Mouse (Mus musculus) spleen, adult 12 weeks (tissue): ENCODE results near the gene Pex16.
"Not testable (repeated sequence)": the region's sequence is repeated elsewhere in the genome, so short reads cannot be mapped to it uniquely, and the experiment has no call there.

ENCODE experiments used
- DNase-seq: peaks from one replicate; pipeline ENCODE4 v3.0.0; 2022; ENCODE audit warnings: low spot score

The Pex16 gene

DNA sequence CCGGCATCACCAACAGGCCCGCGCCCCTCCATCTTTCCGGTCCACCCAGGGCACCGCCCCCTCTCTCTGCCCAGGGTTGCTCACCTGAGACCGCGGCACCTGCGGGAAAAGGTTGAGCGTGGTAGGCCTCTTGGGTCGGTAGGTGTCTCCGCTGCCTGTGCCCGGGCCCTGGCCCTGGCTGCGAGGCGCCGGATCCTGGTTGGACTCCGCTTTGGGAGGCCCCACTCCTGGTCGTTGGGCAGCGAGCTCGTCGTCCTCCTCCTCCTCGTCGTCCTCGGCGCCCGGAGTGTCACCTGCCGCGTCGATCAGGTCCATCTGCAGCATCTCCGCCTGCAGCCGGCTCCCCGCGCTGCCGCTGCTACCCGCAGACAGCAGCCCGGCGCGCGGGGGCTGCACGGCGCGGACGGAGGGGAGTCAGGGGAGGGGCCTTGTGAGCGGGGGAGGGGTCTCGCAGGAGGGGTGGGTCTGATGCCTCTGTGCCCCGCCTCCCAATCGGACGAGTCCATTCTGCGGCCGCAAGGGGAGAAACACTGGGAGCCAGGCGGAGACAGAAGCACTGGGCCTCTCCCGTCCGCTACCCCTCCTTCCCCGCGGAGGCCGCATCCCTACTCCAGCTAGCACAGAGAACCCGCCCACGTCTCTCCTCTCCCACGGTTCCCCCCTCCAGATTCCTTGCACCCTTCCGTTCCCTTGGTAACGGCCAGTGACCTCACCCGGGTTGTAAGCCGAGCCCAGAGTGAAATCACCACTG, 14.6 kb downstream of the Pex16 start:
- no peak for DNase-seq

DNA sequence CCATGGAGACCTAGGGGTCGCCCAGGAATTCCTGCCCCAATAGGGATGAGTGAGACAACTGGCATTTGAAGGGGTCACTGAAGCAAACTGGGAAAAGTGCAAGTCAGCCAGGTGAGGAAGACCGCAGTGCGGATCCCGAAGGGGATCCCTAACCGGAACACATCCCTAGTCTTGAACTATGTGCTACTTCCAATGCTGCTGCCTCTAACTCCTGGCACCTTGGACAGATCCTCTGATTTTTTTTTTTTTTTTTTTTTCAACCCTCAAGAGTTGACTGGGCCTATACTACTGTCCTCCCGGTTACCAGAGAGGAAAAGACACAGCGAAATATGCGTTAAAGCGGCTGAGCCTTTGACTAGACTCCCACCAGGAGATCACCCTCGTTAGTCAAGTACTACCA, 15.2 kb downstream of the Pex16 start:
- DNase-seq: no peak

DNA sequence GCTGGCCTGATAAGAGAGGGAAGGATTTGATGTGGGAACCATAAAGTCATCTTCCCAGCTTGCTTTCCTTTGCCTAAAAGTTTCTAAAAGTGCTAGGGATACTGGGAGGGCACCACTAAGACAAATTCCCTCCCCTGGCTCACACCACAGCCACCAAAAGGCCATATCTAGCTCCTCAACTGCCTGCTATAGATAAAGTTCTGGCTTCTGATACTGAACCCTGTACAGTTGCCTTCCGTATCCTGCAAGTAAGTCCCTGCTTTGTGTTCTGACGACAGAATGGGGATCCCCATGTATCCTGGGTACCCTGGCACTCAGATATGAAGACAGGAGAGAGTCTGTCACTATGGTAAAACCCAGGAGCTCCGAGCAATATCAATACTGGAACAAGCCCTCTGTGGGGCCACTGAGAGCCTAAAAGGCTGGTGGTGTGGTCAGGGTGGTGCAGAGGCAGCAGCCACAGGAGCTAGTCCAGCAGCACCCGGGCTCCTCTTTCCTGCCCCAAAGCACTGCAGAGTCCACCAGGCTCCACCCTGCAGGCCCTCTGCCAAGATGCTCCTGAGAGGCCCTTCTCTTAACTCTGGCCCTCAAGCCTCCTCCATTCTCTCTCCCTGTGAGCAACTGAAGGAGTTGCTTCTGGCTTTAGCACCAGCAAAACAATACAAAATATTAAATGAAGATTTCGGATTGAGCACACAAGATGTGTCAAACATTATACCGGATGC, 15.9 kb downstream of the Pex16 start:
- DNase-seq: no peak

DNA sequence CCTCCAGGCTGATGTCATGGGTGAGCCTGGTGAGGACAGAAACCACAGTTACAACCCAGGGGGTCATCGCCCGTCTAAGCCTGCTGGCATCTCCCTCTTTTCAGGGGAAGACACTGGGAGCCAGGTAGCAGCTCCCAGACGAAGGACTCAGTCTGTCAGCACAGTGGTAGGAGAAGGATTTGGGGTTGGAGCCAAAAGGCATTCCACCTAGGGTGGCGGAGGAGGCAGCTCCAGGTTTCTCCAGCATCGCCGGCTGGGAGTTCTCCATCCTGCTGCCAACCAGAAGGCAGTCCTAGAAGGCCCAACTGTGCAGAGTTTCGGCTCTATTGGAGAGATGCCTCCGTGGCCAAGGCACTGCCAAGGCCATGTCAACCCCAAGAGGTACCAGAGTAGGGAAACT, 16.6 kb downstream of the Pex16 start:
- no peak for DNase-seq

DNA sequence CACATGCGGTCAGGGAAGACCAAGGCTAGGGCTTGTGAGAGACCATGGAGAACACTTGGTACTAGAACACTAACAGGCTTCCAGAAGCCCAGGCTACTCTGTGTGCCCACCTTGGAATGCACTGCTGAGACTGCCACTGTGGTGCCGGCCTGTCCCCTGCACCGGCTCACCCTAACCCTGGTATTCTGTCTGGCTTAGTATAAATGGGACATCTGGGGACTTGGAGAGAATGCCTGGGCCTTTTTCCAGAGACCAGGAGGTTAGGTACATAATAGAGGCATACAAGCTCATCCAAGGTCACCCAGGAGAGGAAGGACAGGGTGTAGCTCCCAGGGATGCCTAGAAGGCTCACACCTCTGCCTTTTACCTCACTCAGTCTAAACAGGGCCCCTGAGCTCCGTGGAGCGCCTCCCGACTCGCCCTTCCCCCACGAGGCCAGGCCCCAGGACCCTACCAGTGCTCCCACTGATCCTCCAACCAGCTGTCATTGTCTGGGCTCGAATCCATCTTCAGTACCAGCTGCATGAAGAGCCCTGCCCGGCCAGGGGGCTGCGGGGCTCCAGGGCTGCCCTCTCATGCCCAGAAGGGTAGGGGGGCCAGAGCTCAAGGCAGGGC, 17.3 kb downstream of the Pex16 start:
- DNase-seq: no peak

DNA sequence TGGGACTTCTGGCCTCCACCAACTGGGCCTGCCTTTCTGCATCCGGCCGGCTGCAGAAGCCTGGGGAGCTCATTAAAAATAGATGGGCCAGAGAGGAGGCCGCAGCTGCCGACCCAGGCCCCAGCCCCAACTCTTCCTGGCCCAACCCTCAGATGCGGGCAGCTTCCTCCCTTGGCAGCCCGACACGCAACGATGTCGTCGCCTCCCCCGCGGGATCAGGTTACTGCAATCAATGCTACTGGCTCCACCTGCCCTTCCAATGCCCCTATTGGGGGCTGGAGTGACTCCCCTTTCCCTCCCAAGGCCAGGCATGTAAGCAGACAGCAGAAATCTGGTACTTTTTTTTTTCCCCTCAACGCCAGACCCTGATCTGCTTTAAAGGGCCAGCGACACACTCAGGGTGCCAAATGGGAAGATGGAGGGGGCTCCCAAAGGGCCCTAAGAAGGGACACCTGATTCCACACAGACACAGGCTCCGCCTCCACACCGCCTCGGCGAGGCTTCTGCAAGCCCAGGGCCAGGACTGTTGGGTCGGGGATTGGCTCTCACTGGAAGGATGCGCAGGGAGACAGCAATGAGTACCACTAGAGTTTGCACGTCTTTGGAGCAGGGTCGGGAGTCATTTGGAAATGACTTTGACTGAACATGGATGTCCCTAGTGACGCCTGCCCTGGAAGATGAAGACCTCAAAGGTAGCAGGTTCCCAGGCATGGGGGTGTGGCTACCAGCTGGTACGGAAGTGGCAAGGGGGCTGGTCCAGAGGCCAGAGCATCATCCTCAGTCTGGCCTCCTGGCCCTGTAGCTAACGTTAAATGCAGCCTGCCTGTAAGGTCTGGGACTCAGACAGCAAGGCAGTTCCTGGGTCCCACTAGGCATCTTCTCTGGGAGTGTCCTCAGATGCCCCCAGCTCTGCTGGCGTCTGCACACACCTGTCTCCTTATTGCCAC, 18.1 kb downstream of the Pex16 start:
- no peak for DNase-seq

DNA sequence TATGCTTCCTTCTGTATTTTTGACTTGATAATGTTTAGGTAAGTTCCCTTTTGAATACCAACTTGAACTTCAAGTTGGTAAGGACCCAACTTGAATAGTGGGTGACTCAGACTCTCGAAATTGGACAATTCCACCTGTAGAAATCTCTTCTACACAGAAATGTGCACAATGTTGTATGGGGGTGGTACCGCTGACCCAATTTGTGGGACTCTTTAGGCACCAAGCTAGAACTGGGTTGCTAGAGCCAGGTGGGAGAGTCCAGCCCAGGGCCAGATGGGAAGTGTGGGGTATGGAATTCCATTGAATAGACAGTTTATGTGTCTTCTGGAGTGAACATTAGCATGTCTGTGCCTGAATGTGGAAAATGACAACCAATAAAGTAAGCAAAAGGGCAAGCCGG, 21.1 kb downstream of the Pex16 start:
- DNase-seq: no peak

DNA sequence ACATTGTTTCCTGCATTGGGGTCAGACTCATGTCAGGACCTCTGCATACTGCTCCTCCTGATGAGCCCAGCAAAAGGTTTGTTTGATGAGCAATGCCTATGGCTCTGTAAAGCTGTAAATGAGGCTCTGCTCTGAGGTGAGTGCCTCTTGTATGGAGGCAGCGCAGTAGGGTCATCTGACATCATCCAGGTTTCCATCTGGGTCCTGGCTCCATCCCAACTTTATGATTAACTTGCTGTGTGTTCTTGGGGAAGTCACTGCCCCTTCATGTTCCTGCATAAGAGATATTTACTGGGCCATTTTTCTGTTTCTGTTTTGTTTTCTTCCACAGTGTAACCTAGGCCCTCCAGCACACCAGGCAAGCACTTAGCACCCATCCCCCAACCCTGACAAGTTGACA, 23.0 kb downstream of the Pex16 start:
- DNase-seq: no peak

DNA sequence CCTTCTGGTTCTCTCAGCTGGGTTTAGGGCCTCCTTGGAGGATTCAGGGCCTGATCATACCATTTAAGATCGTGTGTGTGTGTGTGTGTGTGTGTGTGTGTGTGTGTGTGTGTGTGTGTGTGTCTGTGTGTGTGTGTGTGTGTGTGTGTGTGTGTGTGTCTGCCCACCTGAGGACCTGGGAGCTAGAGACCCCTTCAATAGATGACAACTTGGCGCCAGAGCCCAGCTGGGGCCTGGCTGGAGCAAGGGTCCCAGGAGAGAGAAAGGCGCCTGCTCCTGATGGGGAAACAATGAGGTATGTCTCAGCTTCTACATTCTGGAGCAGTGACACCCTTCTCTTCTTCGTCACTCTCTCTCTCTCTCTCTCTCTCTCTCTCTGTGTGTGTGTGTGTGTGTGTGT, 25.4 kb downstream of the Pex16 start:
- DNase-seq: not testable (repeated sequence)

DNA sequence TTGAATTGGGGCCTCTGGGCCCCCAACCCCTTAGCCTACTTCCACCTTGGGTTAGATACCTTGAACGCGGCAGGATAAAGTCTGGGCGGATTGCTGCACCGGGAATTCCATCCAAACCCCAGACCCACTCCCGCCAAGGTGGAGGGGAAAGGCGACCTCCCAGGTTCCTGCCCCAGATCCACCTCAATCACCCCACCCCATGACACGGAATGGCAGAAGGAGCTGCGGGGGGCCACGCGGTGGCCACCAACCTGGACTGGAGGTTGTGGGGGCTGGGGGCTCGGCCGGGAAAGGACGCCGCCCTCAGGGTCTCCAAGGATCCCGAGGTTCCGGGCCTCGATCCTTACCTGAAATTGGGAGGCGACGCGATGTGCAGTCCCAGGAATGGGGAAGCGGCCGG, 26.2 kb downstream of the Pex16 start:
- DNase-seq: no peak

DNA sequence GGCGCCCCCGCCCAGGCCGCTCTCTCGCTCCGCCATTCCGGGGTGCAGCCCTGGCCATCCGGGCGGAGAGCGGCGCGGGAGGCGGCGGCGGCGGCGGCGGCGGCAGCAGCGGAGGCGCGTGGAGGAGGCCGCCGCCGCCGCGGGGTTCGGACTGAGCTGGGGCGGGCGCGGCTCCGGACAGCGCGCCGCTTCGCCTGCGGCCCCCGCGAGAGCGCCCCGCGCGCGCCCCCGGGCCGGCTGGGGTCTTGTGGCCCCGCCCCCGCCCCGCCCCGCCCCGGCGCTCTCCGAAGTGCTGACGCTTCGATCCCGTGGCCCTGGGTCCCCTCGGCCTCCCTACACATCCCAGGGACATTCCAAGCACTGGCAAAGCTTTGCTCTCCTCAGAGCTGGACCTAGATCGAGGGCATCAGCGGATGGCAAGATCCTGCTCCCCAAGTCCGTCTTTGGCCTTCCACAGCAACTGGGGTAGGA, 26.6 kb downstream of the Pex16 start, which contains the start of gene Mapk8ip1:
Gene Mapk8ip1, minus strand, starts transcription at position 173 of the 471 bp plus-strand sequence.
- DNase-seq: no peak

DNA sequence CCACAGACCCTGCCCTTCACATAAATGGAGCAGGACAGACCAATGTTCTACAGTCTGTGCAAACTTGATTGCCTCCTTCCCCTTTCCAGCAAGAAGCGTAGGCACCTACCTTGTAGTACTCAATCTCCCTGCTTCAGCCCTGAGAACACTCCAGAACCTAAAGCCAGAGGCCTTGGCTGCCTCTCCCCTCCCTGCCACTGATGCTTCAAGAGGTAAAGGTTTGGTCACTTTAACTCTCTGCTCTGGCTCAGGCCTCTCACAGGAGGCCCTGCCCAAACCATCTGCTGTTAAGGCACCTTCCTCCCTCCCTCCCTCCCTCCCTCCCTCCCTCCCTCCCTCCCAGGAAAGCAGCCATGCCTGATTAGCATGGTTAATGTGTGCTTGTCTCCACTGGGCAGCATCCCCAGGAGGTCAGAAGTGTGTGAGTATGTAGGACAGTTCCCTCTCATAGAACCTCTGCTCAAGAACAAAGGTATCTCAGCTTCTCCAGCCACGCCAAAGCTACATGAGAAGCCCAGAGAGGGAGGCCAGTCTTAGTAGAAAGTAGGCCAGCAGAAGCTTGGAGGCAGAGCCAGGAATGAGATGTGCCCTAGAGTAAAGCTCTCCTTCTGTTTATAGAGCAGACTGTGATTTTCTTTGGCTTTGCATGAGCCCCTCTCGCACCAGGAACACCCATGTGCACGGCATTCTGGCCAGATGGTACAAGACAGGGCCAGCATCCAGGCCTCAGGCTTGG, 28.3 kb downstream of the Pex16 start:
- DNase-seq: no peak

DNA sequence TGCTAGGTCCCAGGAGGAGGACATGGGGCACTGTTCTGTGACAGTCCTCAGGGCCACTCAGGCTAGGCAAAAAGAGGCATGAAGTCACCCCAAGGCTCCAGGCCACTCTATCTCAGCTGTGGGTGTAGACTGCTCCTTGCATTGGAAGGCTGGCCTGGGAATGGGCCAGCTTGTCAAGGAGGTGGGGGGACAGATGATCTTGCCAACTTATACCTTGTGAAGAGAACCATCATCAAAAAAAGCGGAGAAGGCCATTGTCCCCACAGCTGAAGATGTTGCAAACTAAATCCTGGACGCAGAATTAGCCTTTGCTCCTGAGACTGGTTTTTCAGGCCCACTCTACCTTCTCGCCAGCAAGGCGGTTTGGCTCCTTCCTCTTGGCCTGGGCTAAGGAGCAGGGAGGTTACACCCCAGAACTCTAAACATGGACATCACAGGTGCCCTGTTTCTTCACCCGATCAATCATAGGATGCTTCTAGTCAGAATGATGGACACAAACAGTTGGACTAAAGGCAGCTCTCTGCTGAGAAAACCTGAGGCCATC, 29.4 kb downstream of the Pex16 start:
- no peak for DNase-seq

DNA sequence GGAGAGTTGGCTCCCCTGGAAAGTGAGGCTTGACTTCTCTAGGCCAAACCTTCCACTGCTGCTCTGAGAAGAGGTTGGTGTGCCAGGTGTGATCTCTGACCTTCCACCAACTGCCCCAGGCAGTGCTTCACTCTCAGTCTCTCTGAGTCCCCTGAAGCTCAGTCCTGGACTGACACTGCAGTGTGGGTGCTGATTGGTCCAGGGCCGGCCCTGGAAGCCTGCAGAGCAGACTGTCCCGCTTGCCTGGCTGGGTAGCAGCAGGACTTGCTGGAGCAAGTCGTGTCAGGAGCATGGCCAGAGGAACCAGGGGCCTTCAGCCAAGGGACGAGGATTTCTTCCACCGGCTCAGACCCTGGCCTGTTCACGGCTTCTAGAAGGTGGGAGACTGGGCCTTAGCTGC, 30.3 kb downstream of the Pex16 start:
- DNase-seq: no peak

DNA sequence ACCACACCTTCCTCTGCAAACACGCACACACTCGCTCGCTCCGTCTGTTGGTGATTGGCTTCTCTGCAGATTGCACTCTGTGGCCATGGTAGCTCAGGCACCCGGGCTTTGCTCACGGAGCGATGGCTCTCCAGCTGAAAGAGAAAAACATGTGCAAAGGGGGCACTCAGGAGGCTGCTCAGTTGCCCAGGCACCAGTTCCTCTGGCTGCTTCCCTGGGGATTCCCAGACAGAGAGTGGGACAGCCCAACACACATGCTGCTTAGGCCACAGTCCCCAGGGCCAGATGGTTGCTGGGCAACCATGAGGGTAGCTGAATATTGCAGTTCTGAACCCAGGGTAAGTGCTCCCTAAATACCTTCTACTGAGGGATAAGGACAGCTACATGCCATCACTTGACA, 31.2 kb downstream of the Pex16 start:
- no peak for DNase-seq

DNA sequence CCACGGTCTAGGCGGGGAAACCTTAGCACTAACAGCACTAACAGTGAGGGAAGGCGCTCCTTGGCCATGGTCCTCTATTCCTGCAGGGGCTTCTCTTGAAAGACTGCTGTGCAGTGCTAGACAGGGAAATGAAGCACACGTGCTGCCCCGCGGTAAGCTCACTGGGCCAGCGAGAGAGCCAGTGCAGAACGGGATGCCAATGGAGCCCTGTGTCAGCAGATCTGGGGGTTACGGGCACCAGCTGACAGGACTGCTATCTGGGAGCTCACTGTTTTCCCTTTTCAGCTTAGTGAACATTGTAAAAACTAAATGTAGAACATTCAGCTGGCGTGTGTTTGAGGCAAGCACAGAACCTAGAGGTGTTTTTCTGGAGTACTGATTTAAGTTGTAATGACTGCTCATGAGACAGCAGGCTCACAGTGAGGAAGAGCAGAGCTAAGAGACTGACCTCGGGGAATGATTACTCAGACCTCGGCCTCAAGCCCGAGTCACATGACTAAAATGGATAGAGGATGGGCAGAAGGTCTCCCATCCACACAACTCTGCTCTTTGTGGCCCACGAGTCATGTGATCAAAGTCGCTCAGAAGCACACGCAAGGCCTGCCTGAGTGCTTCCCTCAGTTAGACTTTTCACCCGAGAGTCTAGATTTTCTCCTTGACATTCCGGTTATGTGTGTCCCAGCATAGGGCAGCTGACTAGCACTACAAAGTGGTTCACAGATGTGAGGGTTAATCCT, 34.0 kb downstream of the Pex16 start:
- DNase-seq: no peak

DNA sequence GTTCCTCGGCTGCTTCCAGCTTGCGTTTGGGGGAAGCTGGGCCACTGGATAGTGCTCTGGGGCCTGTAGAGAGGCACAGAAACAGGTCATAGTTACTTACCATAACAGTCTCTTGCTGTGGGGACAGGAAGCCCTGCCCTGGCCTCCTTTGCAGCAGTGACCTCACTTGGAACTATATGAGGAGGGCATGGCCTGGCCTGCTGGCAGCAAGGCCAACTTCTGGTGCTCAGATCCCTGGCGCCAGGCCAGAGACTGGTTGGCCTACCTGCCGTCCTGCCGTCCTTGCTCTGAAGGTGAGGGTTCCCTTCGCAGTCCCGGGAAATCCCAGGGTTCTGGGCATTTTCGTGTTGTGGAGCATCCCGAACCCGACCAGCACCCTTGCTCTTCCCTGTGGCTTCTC, 37.2 kb downstream of the Pex16 start:
- DNase-seq: no peak

DNA sequence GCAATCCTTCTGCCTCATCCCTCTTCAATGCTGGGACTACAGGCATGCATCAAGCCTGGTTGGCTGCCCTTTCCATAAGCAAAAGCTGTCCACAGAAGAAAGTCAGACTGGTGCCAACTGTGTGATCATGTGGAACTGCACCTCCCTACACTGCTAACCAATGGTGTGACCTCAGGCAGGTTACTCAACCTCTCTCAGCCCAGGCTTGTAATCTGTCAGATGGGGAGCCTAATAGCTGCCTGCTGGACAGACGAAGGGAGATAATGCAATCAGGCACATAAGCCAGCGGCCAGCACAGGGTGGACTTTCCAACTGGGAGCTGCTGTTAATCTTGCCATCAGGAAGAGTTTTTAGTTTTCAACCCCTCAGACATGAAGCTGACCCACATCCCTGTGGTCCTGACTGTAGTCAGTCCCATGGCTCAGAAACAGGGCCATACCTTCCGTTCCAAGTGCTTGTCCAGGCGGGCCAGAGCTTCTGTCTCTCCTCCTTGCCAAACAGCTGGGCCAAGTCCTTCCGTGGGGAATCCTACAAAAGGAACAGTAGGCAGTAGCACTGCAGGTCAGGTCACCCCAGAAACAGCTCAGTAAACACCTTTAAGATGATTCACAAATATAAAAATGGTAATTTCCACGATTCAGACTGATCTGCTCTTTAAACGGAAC, 47.4 kb downstream of the Pex16 start:
- no peak for DNase-seq

DNA sequence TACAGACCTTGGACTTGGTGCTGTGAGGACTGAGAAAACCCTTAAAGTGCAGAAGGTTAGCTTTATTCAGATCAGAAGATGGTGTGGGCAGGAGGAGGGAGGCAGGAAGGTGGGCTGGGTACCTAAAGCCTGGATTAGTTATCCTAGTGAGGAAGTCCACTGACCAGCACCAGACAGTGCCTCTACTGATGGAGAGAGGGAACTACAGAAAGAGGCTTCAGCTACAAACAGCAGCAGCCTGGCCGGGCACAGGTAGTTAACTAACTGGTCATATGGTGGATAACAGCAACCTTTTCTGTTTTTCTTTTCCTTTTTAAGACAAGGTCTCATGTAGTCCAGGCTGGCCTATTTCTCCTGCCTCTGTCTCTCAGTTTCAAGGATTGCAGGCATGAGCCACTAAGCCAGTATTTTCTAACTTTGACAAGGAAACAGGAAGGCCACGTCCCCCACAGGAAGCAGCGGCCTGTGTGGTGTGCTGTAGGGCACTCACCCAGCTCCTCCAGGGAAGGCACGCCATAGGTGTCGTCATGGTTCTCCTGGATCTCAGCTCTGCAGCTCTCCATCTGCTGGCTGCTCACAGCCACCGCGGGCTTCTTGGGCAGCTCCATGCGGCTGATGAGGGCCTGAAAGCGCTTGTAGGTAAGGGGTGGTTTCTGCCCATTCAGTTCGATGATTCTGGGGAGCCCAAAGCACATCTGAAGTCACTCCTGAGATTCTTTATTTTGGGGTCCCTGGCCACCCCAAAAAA, 48.1 kb downstream of the Pex16 start:
- no peak for DNase-seq
